Mouse (Mus musculus) embryo, embryonic 11 days (tissue): ENCODE measurements around the gene Crygn.

ENCODE experiments used
- DNase-seq: peaks from one replicate; pipeline ENCODE4 v3.0.0-alpha.2; 2015

Gene Crygn

GRCm38 (mm10) chr5:24701271-24701670 is 56.5 kb downstream of the Crygn start:
- no peak for DNase-seq
